Mouse (Mus musculus): ENCODE results near the gene Ubxn11. TPM values are rescaled to one million over a fixed set of nuclear protein-coding genes. Genes with fewer than 3 reads are reported as not detected.

Ubxn11 gene
- polyA plus RNA-seq, 1 experiment from 2014 or later = 9.0 TPM

Other genes with a start within 250 kb of the Ubxn11 start
- 13.5 and 16.2 TPM in 2 replicates for gene Rps6ka1, start 214.8 kb upstream of the Ubxn11 start, polyA plus RNA-seq (2014; fragmentation: Nextera tagmentation; extraction: Ambion mirVana)
- gene Hmgn2, start 133.9 kb upstream of the Ubxn11 start, polyA plus RNA-seq (2014; fragmentation: Nextera tagmentation; extraction: Ambion mirVana) = 2,465 and 2,793 TPM in 2 replicates
- gene Dhdds, start 101.7 kb upstream of the Ubxn11 start, polyA plus RNA-seq (2014; fragmentation: Nextera tagmentation; extraction: Ambion mirVana) = 52.7 and 57.0 TPM in 2 replicates
- not detected in 2 replicates for gene Lin28a, start 83.7 kb upstream of the Ubxn11 start, polyA plus RNA-seq (2014; fragmentation: Nextera tagmentation; extraction: Ambion mirVana)
- not detected in 2 replicates for gene Zfp683, start 48.7 kb upstream of the Ubxn11 start, polyA plus RNA-seq (2014; fragmentation: Nextera tagmentation; extraction: Ambion mirVana)
- gene Crybg2, start 41.8 kb upstream of the Ubxn11 start, polyA plus RNA-seq (2014; fragmentation: Nextera tagmentation; extraction: Ambion mirVana) = 0.72 and 1.9 TPM in 2 replicates
- 1.3 and 2.3 TPM in 2 replicates for gene Cd52, start 7.5 kb upstream of the Ubxn11 start, polyA plus RNA-seq (2014; fragmentation: Nextera tagmentation; extraction: Ambion mirVana)
- 351 and 372 TPM in 2 replicates for gene Sh3bgrl3, start 26.2 kb downstream of the Ubxn11 start, polyA plus RNA-seq (2014; fragmentation: Nextera tagmentation; extraction: Ambion mirVana)
- gene Cep85, start 84.5 kb downstream of the Ubxn11 start, polyA plus RNA-seq (2014; fragmentation: Nextera tagmentation; extraction: Ambion mirVana) = 20.1 and 21.3 TPM in 2 replicates
- gene Gm7534, start 100.4 kb downstream of the Ubxn11 start, polyA plus RNA-seq (2014; fragmentation: Nextera tagmentation; extraction: Ambion mirVana) = not detected in 2 replicates
- gene Catsper4, start 124.8 kb downstream of the Ubxn11 start, polyA plus RNA-seq (2014; fragmentation: Nextera tagmentation; extraction: Ambion mirVana) = not detected in 2 replicates
- 0.36 TPM in 1 of 2 replicates, not detected in the other for gene Cnksr1, start 135.8 kb downstream of the Ubxn11 start, polyA plus RNA-seq (2014; fragmentation: Nextera tagmentation; extraction: Ambion mirVana)
- gene E130218I03Rik, start 141.1 kb downstream of the Ubxn11 start, polyA plus RNA-seq (2014; fragmentation: Nextera tagmentation; extraction: Ambion mirVana) = 0.17 TPM in 1 of 2 replicates, not detected in the other
- gene Zfp593, start 143.0 kb downstream of the Ubxn11 start, polyA plus RNA-seq (2014; fragmentation: Nextera tagmentation; extraction: Ambion mirVana) = 14.4 and 15.8 TPM in 2 replicates
- not detected in 2 replicates for gene Gm30191, start 144.4 kb downstream of the Ubxn11 start, polyA plus RNA-seq (2014; fragmentation: Nextera tagmentation; extraction: Ambion mirVana)
- 10.1 and 11.6 TPM in 2 replicates for gene Grrp1, start 151.5 kb downstream of the Ubxn11 start, polyA plus RNA-seq (2014; fragmentation: Nextera tagmentation; extraction: Ambion mirVana)
- 32.2 and 40.5 TPM in 2 replicates for gene Pdik1l, start 185.3 kb downstream of the Ubxn11 start, polyA plus RNA-seq (2014; fragmentation: Nextera tagmentation; extraction: Ambion mirVana)
- gene Trim63, start 212.6 kb downstream of the Ubxn11 start, polyA plus RNA-seq (2014; fragmentation: Nextera tagmentation; extraction: Ambion mirVana) = not detected in 2 replicates
- 0.05 and 0.06 TPM in 2 replicates for gene Slc30a2, start 240.6 kb downstream of the Ubxn11 start, polyA plus RNA-seq (2014; fragmentation: Nextera tagmentation; extraction: Ambion mirVana)

Data from forebrain, embryonic 14.5 days (tissue).